Mouse (Mus musculus): ENCODE results near the gene Sgms2.

Gene Sgms2

DNA sequence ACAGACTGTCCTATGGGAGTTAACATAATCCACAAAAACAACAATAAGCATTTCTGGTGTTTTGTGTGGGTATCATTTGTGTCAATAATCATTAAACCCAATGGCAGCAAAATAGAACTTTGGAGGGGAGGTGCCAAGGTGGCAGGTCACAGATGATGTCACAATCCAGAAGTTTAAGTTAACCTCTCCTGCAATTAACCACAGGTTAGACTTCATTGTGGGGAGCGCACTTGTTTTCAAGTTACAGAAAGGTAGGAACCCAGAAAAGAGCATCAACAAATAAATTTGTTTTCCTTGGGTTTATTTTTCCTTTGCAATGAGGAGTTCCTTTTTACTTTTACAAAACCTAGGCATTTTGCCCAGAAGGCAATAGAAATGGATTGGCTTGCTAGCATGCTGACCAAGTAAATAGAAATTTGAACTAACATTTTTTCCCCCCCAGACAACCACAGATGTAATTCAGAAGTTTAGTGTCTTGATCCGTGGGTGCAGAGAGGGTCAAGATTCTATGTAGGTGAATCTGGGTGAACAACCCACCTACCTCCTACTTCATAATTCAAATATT, at the start of gene Sgms2:
Gene Sgms2 (minus strand): TSS at position 51 of the 565 bp plus-strand sequence.
- DNase-seq (ENCODE audit: low spot score): no peak

DNA sequence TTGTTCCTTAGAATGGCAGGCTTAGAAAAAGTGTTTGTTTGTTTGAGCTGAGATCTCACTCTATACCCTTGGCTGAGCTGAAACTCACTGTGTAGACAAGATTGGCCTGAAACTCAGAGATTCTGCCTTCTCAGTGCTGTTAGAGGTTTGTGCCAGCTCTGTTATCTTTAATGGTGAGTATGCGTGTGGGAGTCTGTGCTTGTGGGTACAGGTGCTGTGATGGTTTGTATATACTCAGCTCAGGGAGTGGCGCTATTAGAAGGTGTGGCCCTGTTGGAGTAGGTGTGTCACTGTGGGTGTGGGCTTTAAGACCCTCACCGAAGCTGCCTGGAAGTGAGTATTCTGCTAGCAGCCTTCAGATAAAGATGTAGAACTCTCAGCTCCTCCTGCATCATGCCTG, 34.0 kb upstream of the Sgms2 start:
- DNase-seq (ENCODE audit: low spot score): no peak

DNA sequence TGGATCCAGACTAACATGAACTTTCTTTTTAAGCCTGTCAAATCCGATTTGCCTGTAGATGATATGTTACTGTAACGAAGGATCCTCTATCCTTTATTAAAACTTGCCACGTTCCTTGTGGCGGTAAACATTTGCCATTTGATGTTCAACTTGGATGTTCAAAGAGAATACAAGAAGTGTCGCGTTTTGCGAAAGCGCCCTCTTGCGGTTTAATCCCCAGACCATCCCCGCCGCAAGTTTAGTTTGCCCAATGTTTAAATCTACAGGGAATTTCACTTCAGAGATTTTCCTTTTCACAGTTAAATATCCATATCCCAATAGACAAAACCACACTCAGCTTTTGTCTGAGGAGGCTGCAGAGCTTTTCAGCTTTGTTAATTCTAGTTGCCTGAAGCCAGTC, 33.6 kb upstream of the Sgms2 start:
- DNase-seq (ENCODE audit: low spot score): no peak

DNA sequence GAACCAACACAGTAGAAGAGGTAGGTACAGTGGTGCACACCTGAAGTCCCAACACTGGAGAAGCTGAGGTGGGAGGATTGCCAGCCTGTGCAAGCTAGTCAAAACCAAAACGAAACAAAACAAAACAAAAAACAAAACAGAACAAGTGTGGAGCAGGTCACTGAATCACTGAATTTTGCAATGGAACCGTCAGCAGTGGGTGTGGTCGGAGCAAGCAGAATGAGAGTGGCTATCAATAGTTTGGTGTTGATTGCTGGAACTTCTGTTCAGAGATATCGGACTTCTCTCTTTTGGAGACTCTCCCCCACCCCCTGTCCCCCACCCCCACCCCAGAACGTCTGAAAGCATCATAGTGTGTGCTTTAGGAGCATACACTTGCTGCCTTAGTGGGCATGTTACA, 33.0 kb upstream of the Sgms2 start:
- DNase-seq (ENCODE audit: low spot score): no peak

DNA sequence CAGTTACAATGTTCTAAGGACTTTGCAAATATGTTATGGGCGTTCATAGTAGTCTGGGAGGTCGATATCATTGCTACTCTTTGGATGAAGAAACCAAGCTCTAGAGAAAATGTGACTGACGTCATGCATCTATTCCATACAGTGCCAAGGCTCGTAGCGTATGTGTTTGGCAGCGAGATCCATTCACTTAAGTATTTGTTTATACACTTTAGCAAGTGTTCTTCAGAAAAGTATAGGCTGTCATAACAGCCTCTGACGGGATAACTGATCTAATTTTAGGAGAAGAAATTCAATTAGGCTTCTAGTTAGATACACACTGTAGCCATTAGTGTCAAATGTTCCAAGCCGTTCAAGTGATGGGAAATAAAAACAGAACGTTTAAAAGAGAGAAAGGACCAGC, 32.5 kb upstream of the Sgms2 start:
- no peak for DNase-seq (ENCODE audit: low spot score)

DNA sequence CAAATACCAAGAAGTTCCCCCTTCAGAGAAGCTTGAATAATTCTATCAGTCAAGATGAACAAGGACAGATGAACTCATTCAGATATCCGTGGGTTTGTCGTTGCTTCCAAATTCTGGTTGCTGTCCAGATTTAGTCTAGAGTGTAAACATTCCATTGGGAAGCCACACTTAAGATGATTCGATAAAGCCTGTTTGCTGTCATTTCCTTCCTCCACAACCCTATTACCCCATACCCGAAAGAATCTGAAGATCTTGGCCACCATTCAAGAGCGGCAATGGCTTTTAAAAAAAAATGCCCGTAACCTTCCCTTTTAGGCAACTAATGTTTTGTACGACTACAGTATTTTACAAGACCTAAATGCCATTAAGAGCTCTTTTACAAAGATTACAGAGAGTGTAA, 31.0 kb upstream of the Sgms2 start:
- no peak for DNase-seq (ENCODE audit: low spot score)

DNA sequence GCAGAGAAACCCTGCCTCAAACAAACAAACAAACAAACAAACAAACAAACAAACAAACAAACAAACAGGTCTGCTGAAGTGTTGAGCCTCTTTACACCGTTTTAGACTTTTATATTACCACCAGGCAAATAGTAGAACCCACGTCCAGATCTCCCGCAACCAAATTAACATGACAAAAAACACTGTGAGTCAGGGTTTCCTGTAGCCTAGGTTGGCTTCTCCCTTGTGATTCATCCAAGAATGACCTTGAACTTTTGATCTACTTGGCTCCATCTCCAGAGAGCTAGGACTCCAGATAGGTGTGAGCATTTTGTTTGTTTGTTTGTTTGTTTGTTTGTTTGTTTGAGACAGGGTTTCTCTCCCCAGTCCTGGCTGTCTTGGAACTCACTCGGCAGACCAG, 30.0 kb upstream of the Sgms2 start:
- no peak for DNase-seq (ENCODE audit: low spot score)

DNA sequence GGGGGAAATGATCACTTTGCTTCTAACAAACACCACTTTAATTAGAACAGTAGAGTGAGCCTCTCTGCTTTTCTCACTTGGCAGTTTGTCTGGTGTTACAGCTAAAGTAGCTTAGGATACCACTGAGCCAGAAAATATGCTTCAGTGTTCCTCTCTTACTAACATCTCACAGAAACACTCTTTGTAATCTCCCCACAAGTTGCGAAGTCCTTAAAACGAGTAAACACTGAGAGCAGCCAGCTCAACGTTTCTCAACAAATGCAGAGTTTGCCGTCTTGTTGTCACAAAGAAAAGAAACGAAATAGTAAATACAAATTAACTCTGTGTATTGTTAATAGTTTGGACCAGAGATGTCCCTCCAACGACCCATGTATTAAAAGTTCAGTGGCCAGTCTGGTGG, 26.5 kb upstream of the Sgms2 start:
- no peak for DNase-seq (ENCODE audit: low spot score)

DNA sequence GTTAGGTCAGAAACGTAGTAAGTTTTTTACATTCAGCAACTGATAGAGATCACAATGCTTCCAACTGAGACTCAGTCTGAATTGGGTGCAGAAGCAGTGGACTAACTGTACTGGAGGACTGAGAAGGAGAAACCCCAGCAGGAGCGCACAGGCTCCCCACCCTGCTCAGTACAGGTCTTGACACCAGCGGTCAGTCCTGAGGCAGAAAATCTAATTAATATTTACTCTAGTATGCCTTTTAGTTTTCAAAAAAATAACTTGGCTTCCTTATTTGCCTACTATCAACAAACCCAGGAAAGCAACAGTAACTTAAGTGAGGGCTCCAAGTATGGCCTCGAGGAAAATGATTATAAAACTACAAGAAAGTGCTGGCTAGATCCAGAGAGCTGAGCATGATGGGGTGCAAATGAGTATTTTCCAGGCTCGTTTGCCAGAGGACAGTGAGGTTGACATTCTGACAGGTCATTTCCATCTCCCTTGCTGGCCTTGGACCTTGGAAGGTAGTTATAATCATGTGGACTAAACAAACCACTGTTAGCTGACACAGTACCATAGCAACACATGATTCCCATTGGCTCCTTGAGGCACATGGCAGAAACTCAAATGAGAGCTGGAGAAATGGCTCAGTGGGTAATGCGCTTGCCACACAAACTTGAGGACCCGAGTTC, 25.3 kb upstream of the Sgms2 start:
- no peak for DNase-seq (ENCODE audit: low spot score)

DNA sequence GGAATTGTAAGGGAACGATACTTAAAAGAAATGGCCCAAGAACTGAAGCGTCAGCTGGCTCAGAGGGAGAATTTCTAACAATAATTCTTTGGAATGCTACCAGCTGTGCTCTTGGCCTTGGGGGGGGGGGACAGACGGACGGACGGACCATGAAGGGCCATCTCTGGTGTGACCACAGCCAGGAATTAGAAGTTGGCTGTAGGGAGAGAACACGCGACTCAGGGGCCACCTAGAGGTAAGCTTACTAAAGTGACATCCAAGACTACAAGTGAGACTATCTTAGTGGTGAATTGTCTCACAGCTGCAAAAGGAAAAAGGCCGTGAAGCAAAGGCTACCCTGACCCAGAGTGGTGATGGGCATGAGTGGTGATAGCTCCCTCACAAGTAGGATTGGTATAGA, 20.4 kb upstream of the Sgms2 start:
- DNase-seq (ENCODE audit: low spot score): no peak

DNA sequence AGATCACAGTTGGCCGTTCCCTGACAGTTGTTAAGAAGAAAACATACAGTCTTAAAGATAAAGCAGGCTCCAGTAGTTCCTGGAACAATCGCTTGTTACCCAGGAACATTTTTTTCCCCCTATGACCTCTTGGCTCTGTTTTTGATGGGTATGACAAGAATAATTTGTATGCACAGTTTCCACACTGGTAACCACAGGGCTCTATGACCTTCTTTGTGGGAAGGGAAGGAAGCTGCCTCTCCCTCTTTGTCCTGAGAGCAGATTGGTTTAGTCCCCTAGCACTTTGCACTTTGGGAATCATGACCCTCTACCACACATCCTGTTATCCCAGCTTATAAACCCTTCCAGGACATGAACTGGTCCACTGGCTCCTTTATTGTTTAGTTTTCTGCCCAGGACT, 16.8 kb upstream of the Sgms2 start:
- no peak for DNase-seq (ENCODE audit: low spot score)

DNA sequence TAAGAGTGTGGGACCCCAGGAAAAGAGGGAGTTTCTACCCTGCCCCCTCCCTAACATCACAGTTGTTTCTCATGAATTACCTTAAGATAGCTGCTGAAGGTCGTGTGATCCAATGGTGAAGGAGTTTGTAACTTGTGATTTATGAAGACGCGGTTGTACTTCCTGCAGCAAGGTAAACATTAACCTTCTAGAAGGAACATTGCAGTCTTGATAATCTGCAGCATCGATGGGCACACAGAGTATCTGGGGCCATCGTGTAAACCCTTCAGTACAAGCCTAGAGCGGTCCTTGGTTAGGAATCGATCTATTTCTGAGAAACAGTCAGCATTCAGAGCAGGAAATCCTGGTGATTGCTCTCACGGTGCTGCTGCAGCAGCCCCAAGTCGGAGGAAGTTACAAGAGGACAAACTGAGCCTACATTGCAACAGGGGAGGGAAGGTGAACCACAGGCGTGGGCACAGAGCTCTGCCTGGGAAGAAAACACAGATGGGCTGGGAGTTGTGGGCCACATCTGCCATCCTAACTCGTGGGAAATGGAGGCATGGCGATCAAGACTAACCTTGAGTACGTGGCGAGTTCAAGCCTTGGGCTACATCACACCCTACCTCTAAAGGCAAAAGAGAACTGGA, 13.5 kb upstream of the Sgms2 start:
- no peak for DNase-seq (ENCODE audit: low spot score)

DNA sequence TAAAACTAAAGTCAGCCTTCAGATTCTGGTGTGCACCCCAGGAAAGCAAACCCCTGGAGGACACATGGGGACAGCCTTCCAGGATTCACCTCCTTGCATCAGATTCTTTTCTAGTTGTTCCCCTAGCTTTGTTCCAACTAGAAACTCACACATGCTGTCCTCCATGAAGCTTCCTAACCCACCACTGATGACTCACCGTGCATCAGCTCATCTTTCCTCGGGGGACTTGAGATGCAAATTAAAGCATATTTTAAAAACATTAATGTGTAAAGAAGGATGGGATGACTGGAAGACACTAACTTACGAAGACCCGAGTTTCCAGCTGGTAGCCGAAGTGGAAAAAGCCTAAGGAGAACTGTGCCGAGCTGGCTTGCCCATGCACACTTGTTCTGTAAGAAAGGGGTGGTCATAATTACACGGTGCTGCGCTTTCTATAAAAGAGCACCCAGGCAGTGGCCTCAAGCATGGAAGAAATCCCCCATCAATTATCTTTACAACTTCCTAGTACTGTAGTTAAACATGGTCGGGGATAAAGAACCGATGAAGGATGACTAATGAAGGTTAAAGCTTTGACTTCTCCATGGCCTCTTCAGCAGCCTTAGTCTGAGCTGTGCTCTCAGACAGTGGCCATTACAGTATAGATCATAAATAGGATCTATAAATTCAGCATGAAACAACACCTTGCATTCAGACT, 10.6 kb upstream of the Sgms2 start:
- DNase-seq (ENCODE audit: low spot score): no peak

DNA sequence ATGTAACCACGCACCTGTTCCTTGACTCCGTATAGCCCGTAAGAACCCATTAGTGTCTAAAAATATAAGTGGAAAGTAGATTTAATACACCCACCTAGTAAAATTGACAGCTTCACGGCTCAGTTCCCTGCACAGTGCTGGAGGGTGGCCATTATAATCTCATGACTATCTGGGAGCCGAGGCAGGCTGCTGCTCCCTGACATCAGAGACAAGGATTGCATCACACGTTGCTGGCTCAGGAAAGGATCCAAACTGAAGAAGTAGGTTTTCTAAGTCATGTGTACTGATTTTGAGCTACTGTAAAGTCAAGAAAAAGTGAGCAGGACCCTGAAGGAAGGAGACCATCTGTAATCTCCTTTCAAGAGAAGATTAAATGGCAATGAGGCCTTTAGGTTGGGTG, 8.4 kb upstream of the Sgms2 start:
- no peak for DNase-seq (ENCODE audit: low spot score)

DNA sequence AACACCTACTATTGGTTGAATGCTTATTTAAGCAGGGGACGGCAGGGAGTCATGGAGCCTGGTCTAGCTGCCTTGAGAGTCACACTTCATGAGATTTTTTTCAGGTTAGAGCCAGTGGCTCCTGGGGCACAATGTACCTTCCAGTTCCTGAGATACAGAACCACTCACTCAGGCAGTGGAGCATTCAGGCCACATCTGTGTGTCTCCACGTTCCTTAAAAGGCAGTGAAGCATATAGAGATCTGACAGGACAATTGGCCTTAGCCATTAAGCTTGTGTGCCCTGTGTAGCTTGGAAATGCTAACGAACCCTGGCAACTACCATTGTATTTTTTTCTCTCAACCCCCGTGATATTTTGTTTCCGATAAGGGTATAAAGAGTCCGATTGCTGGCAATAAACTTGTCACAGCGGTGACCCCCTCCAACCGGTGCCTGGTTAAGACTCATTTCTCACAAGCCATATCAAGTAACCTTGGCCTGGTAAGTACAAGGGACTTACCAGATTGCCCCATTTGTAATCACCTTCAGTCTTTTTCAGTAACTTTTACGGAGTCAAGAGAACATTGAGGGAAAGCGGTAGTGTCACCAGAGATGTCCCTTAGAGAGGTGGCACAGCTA, 5.4 kb upstream of the Sgms2 start:
- no peak for DNase-seq (ENCODE audit: low spot score)

DNA sequence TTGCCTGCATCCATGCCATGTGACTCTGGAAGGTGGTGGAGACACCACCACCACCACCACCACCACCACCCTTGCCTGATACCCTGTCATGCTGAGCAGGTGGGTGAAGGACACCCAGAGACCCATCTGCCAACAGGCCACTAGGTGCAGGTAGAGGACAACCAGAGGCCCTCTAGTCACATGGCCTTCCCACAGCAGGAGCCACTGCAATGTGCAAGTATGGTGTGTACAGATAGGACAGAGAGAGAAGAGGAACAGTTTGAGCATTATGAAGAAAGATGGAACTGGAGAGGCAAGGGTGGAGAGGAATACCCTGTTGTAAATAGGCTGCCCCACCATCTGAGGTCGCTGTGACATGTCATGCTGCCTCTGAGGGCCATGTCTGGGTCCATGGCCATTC, 3.9 kb upstream of the Sgms2 start:
- no peak for DNase-seq (ENCODE audit: low spot score)

DNA sequence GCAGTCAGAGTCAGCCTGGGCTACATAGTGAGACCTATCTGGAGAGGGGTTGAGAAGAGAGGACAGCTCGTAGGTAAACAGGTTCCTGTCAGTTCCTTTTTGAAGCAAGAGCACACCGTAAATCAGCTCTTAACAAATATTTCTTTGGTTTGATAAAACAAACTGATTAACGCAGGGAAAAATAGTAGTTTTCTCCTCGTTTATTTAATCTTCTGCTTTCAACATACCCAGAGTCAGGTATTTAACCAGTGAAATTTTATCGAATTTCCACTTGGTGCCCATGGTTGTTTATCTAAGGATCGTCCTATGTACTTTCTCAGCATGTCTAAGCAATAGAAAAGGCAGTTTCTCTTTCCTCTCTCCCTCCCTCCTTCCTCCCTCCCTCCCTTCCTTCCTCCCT, 2.0 kb upstream of the Sgms2 start:
- no peak for DNase-seq (ENCODE audit: low spot score)

DNA sequence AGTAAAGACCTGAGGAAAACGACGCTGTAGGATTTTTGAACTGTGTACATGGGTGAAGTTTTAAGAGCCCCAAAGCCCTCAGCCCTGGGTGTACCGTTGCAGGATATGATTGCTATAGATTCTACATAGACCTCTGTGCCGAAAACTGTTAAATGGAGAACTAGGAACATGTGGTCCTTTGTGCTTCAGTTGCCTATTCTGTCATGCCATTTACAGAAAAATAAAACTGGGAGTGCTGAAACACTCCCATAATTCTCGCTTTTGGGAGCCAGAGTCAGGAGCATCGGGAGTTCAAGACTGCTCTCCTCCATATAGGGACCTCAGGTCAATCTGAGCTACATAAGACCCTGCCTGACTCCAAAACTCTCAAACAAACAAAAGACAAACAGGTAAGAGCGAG, 769 bp upstream of the Sgms2 start:
- DNase-seq (ENCODE audit: low spot score): no peak

DNA sequence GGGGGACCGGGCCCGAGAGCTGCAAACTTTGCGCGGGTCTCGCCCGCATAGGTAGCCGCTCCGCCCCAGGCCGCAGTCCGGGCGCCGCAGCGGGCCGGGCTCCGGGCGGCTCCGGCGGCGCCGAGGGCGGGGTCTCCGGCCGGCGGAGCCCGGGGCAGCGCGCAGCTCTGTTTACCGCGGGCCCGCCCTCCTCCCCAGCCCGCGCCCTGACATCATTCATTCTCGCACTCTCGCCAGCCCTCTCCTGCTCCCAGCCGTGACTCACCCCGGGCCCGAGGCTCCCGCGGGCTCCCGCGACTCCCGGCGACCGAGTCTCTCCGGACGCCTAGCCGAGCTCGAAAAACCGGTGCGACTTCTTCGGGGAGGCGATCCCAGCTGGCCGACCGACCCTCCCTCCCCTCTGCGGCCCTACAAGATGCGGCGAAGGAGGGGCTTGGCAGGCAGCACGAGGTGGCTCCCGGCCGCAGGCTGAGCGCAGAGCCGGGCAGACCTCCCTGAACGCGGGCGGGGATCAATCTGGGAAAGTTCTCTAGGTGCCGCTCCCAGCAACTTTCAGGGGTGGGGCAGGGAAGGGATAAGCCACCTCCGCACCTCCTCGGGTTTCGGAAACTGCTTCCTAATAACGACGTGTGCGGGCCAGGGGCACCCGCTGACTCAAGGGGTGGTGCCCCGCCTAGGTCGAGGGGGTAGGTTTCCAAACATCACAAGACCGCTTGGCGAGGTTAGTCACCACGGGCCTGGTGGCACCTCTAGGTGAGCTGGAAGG, 885 bp downstream of the Sgms2 start:
- DNase-seq (ENCODE audit: low spot score): peak; percentile 45

DNA sequence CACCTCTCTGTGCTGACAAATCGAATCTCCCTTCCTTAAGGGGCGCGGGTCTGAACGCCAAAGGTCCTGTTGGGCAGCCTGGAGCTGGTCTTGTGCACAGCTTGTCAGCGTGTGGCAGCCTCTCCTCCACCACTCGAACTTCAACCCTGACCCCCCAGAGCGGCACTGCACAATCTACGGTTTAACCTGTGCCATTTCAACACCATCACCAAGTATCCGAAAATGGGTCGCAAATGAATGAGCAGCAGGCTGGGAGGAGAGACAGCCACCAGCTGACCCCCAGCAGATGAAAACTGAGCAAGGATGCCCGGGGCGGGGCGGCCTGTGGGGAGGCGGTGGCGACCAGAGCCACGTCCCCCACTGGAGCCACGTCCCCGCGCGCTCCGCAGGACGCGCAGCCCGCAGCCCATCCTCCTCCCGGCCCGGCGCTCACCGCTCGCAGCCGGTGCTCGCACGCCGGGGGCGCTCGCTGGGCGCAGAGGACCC, 1.5 kb downstream of the Sgms2 start:
- DNase-seq (ENCODE audit: low spot score): no peak

DNA sequence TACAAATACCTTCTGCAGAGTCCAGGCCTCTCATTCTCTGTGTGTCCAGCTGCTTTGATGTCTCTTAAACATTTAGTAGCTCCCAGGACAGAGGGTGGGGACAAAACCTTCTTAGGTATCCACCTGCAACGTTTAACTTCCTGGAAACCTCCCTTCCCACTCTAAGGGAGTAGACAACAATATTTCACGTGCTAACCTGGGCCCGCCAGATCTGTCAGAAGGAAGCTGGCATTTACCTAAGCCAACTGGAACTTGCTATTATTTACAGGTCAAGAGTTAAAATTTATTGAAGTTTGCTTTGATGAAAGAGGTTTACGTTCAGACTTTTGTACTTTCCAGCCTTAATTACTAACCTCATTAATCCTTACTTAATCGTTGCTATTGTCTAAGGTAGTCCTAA, 2.2 kb downstream of the Sgms2 start:
- no peak for DNase-seq (ENCODE audit: low spot score)

DNA sequence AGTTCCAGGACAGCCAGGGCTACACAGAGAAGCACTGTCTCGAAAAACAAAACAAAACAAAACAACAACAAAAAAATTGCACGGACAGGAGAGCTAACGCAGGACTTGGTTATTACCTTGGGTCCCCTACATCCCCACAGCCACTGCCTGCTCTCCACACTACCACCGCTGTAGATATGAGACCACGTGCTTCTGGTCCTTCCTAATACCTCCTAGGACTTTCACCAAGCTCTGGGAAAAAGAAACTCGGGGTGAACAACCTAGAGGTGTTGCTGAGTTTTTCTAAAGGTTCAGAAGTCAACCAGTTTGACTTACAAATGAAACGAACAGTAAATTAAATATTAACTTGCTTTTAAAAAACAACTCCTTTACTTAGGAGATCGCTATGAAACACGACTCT, 2.8 kb downstream of the Sgms2 start:
- no peak for DNase-seq (ENCODE audit: low spot score)
